Mouse (Mus musculus): ENCODE results near the gene Ngb. TPM values are rescaled to one million over a fixed set of nuclear protein-coding genes. Genes with fewer than 3 reads are reported as not detected.

Gene Ngb
- polyA plus RNA-seq, 1 experiment = 0.55 TPM

GRCm38 (mm10) chr12:87057066-87057465 lies 45.3 kb downstream of the Ngb start:
- no peak overlapping the region for H3K27ac ChIP-seq (ENCODE audit: control insufficient read depth, insufficient read depth, low read length)
- 65% methylated on average over 17 of the region's 17 CpGs for WGBS
- H3K27me3 ChIP-seq (ENCODE audit: control insufficient read depth, insufficient read depth, low read length) = no peaks in the 10 kb centered on the region
- DNase-seq = no peak
- no peak overlapping the region for H3K4me3 ChIP-seq (ENCODE audit: control insufficient read depth, insufficient read depth, low read length)
- no peaks in the 10 kb centered on the region for H3K4me1 ChIP-seq (replicated peaks; ENCODE audit: control insufficient read depth, insufficient read depth, low read length)
- TF ChIP-seq POLR2A (IDR thresholded peaks at IDR 0.05; ENCODE audit: control insufficient read depth, extremely low read depth, insufficient read depth, low read length, poor library complexity) (no peak), CTCF (IDR thresholded peaks at IDR 0.05; ENCODE audit: borderline replicate concordance, control insufficient read depth, extremely low read depth, insufficient read depth, low read length, poor library complexity) (no peak)
- no peaks in the 10 kb centered on the region for H3K36me3 ChIP-seq (ENCODE audit: control insufficient read depth, insufficient read depth, low read length)

GRCm38 (mm10) chr12:87054873-87055272 lies 47.5 kb downstream of the Ngb start:
- 76% methylated on average over 7 of the region's 7 CpGs for WGBS

GRCm38 (mm10) chr12:87052661-87053321 lies 49.5 kb downstream of the Ngb start:
- no peak for TF ChIP-seq POLR2A (IDR thresholded peaks at IDR 0.05; ENCODE audit: control insufficient read depth, extremely low read depth, insufficient read depth, low read length, poor library complexity)
- TF ChIP-seq CTCF (IDR thresholded peaks at IDR 0.05; ENCODE audit: borderline replicate concordance, control insufficient read depth, extremely low read depth, insufficient read depth, low read length, poor library complexity) = peak; percentile 79; the same call in 1 of the 2 replicates
- WGBS = 31% methylated on average over 14 of the region's 16 CpGs
- Histone ChIP-seq H3K36me3 (ENCODE audit: control insufficient read depth, insufficient read depth, low read length) (no peaks in the 10 kb centered on the region), H3K27ac (ENCODE audit: control insufficient read depth, insufficient read depth, low read length) (no peak overlapping the region), H3K4me3 (ENCODE audit: control insufficient read depth, insufficient read depth, low read length) (no peak overlapping the region), H3K4me1 (replicated peaks; ENCODE audit: control insufficient read depth, insufficient read depth, low read length) (no peaks in the 10 kb centered on the region), H3K27me3 (ENCODE audit: control insufficient read depth, insufficient read depth, low read length) (no peaks in the 10 kb centered on the region)
- DNase-seq = peak; percentile 83

More at GRCm38 (mm10) chr12:87054873-87055272, 47.5 kb downstream of the Ngb start:
- H3K27me3 ChIP-seq (ENCODE audit: control insufficient read depth, insufficient read depth, low read length) = no peaks in the 10 kb centered on the region
- TF ChIP-seq CTCF (IDR thresholded peaks at IDR 0.05; ENCODE audit: borderline replicate concordance, control insufficient read depth, extremely low read depth, insufficient read depth, low read length, poor library complexity) (no peak), POLR2A (IDR thresholded peaks at IDR 0.05; ENCODE audit: control insufficient read depth, extremely low read depth, insufficient read depth, low read length, poor library complexity) (no peak)
- H3K4me3 ChIP-seq (ENCODE audit: control insufficient read depth, insufficient read depth, low read length) = no peak overlapping the region
- H3K4me1 ChIP-seq (replicated peaks; ENCODE audit: control insufficient read depth, insufficient read depth, low read length) = no peaks in the 10 kb centered on the region
- no peak for DNase-seq
- H3K36me3 ChIP-seq (ENCODE audit: control insufficient read depth, insufficient read depth, low read length) = no peaks in the 10 kb centered on the region
- no peak overlapping the region for H3K27ac ChIP-seq (ENCODE audit: control insufficient read depth, insufficient read depth, low read length)

- 65% methylated on average over 3 of the region's 3 CpGs for WGBS
- Histone ChIP-seq H3K27ac (ENCODE audit: control insufficient read depth, insufficient read depth, low read length) (no peak overlapping the region), H3K27me3 (ENCODE audit: control insufficient read depth, insufficient read depth, low read length) (no peaks in the 10 kb centered on the region), H3K4me1 (replicated peaks; ENCODE audit: control insufficient read depth, insufficient read depth, low read length) (no peaks in the 10 kb centered on the region), H3K36me3 (ENCODE audit: control insufficient read depth, insufficient read depth, low read length) (no peaks in the 10 kb centered on the region), H3K4me3 (ENCODE audit: control insufficient read depth, insufficient read depth, low read length) (no peak overlapping the region)
- no peak for DNase-seq
- TF ChIP-seq POLR2A (IDR thresholded peaks at IDR 0.05; ENCODE audit: control insufficient read depth, extremely low read depth, insufficient read depth, low read length, poor library complexity) (no peak), CTCF (IDR thresholded peaks at IDR 0.05; ENCODE audit: borderline replicate concordance, control insufficient read depth, extremely low read depth, insufficient read depth, low read length, poor library complexity) (no peak)
Measured at GRCm38 (mm10) chr12:87047536-87047935, 54.8 kb downstream of the Ngb start.

Other genes with a start within 250 kb of the Ngb start
- 38.6 and 46.1 TPM in 2 replicates for gene Irf2bpl, start 217.7 kb downstream of the Ngb start, polyA plus RNA-seq (2012; rRNA removed)
- 43.8 and 56.5 TPM in 2 replicates for gene Cipc, start 155.5 kb downstream of the Ngb start, polyA plus RNA-seq (2012; rRNA removed)
- gene Zdhhc22, start 112.1 kb downstream of the Ngb start, polyA plus RNA-seq (2012; rRNA removed) = 0.86 and 1.6 TPM in 2 replicates
- gene Tmem63c, start 81.2 kb downstream of the Ngb start, polyA plus RNA-seq (2012; rRNA removed) = 0.43 and 0.58 TPM in 2 replicates
- 39.0 and 46.9 TPM in 2 replicates for gene Gstz1, start 44.6 kb upstream of the Ngb start, polyA plus RNA-seq (2012; rRNA removed)
- gene Pomt2, start 45.4 kb upstream of the Ngb start, polyA plus RNA-seq (2012; rRNA removed) = 11.3 and 12.2 TPM in 2 replicates
- gene Samd15, start 97.2 kb upstream of the Ngb start, polyA plus RNA-seq (2012; rRNA removed) = 0.23 and 0.49 TPM in 2 replicates
- gene Tmed8, start 97.9 kb upstream of the Ngb start, polyA plus RNA-seq (2012; rRNA removed) = 9.6 and 9.7 TPM in 2 replicates
- gene Noxred1, start 136.2 kb upstream of the Ngb start, polyA plus RNA-seq (2012; rRNA removed) = 0.54 and 0.86 TPM in 2 replicates
- 34.5 and 37.6 TPM in 2 replicates for gene Vipas39, start 163.7 kb upstream of the Ngb start, polyA plus RNA-seq (2012; rRNA removed)
- 63.8 and 64.5 TPM in 2 replicates for gene Ahsa1, start 163.9 kb upstream of the Ngb start, polyA plus RNA-seq (2012; rRNA removed)
- gene Ism2, start 197.2 kb upstream of the Ngb start, polyA plus RNA-seq (2012; rRNA removed) = 0.05 TPM in 1 of 2 replicates, not detected in the other